Mouse (Mus musculus) liver, embryonic 12.5 days (tissue): ENCODE data around the gene B3gnt4. TPM values are rescaled to one million over a fixed set of nuclear protein-coding genes. Genes with fewer than 3 reads are reported as not detected.

Source experiments
- ATAC-seq: fragments of 200-750 bp; cut with Nextera tagmentation; 2 replicates; pipeline ENCODE4 v1.8.0; 2017; ENCODE audit warnings: moderate number of reproducible peaks, mild to moderate bottlenecking, moderate library complexity
- H3K27ac ChIP-seq: fragments of 300-500 bp; sonication (generic); 2 replicates; pipeline ENCODE4 v1.5.1; 2016; ENCODE audit warnings: mild to moderate bottlenecking
- H3K27me3 ChIP-seq: fragments of 300-500 bp; sonication (generic); replicated peaks from 2 replicates; pipeline ENCODE4 v1.6.1; 2016; ENCODE audit warnings: mild to moderate bottlenecking, moderate library complexity
- H3K36me3 ChIP-seq: fragments of 300-500 bp; sonication (generic); 2 replicates; pipeline ENCODE4 v1.6.1; 2016; ENCODE audit warnings: mild to moderate bottlenecking, moderate library complexity
- H3K4me1 ChIP-seq: fragments of 300-500 bp; sonication (generic); 2 replicates; pipeline ENCODE4 v1.6.1; 2016
- H3K4me2 ChIP-seq: fragments of 300-500 bp; sonication (generic); 2 replicates; pipeline ENCODE4 v1.6.1; 2016; ENCODE audit warnings: mild to moderate bottlenecking, moderate library complexity
- H3K4me3 ChIP-seq: fragments of 300-500 bp; sonication (generic); 2 replicates; pipeline ENCODE4 v1.5.1; 2016; ENCODE audit warnings: mild to moderate bottlenecking, moderate library complexity
- H3K9ac ChIP-seq: fragments of 300-500 bp; sonication (generic); 2 replicates; pipeline ENCODE4 v1.6.1; 2016; ENCODE audit warnings: mild to moderate bottlenecking, moderate library complexity
- H3K9me3 ChIP-seq: fragments of 300-500 bp; sonication (generic); replicated peaks from 2 replicates; pipeline ENCODE4 v1.6.1; 2016; ENCODE audit warnings: mild to moderate bottlenecking, moderate library complexity
- WGBS: fragments of 180-500 bp; shearing (Covaris S2); methylation state at CpG from one replicate; pipeline ENCODE4 v1.1.7; 2016; ENCODE audit not compliant: insufficient replicate concordance; 5-methylcytosine and 5-hydroxymethylcytosine counted together
- microRNA-seq: library from miRNA; unstranded; fragments of <30 nt; microRNA quantifications from one replicate; pipeline ENCODE4, GENCODE M21; 2017
- polyA plus RNA-seq: library from polyadenylated mRNA; unstranded; fragments of >200 nt; fragmentation: Nextera tagmentation; extraction: Ambion mirVana; gene quantifications from 2 replicates; pipeline ENCODE4 v1.2.1, GENCODE M21; 2016

The B3gnt4 gene
- polyA plus RNA-seq, 1 experiment from 2014 or later, result not detected

DNA sequence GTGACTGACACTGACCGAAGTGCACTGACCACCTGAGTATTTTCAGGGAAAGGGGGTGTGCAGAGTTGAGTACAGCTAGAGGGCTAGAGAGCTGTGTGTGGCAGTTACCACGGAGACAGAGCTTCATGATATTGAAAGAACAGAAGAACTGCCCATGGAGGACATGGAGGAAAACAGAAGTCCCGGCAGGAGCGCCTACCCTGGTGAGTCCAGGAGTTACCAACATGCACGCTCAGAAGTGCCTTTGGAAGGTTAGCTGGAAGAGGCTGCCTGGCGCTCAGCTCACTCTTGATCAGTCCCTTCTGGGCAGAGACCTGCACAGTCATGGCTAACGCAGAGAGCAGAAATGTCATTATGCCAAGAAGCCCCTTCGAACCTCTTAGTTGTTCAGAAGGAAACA lies 19.8 kb downstream of the B3gnt4 start:
- no peak overlapping the region for H3K27ac ChIP-seq
- H3K4me1 ChIP-seq, result peaks cover 7% of the 10 kb centered on the region
- H3K4me2 ChIP-seq, result no peak overlapping the region
- 79% methylated on average over 8 of the region's 8 CpGs for WGBS
- H3K4me3 ChIP-seq, result no peak overlapping the region
- H3K9me3 ChIP-seq, result no peaks in the 10 kb centered on the region
- H3K27me3 ChIP-seq, result no peaks in the 10 kb centered on the region
- no peak overlapping the region for H3K9ac ChIP-seq
- ATAC-seq, result no peak
- H3K36me3 ChIP-seq, result peaks cover 70% of the 10 kb centered on the region

GRCm38 (mm10) chr5:123533801-123534200 lies 23.5 kb downstream of the B3gnt4 start:
- Histone ChIP-seq H3K36me3 (peaks cover 85% of the 10 kb centered on the region), H3K9ac (no peak overlapping the region)

DNA sequence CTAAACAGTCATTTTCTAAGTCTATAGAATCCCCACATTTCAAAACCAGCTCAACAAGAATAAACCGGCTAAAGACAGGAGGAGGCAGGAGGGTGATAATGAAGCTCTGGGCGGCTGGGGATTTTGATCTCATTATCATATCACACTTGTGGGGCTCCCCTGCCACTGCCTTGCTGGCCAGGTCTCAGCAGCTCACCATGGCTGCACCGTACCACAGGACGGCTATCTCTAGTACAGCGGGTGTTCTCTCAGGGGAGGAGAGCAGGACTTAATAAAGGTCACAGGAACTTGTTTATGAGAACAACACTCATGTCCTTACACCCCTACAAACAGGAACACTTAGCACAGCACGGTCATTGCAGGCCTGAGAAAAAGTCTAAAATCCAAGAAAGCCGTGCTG lies 45.4 kb downstream of the B3gnt4 start:
- H3K27me3 ChIP-seq, result no peaks in the 10 kb centered on the region
- WGBS, result 59% methylated on average over 7 of the region's 7 CpGs
- peak overlapping the region; percentile 34 for H3K4me2 ChIP-seq

More at GRCm38 (mm10) chr5:123533801-123534200, 23.5 kb downstream of the B3gnt4 start:
- no peak overlapping the region for H3K4me3 ChIP-seq
- H3K27me3 ChIP-seq, result no peaks in the 10 kb centered on the region
- no peaks in the 10 kb centered on the region for H3K4me1 ChIP-seq
- no peaks in the 10 kb centered on the region for H3K9me3 ChIP-seq
- WGBS, result 85% methylated on average over 10 of the region's 10 CpGs
- no peak overlapping the region for H3K4me2 ChIP-seq
- H3K27ac ChIP-seq, result no peak overlapping the region
- ATAC-seq, result no peak

GRCm38 (mm10) chr5:123556451-123556850 lies 46.2 kb downstream of the B3gnt4 start:
- H3K27ac ChIP-seq, result peak overlapping the region; percentile 48; the same call in 1 of the 2 replicates
- peaks cover 67% of the 10 kb centered on the region for H3K36me3 ChIP-seq
- H3K4me1 ChIP-seq, result peaks cover 17% of the 10 kb centered on the region
- no peaks in the 10 kb centered on the region for H3K9me3 ChIP-seq
- H3K9ac ChIP-seq, result no peak overlapping the region
- H3K4me2 ChIP-seq, result no peak overlapping the region
- no peak for ATAC-seq
- no peaks in the 10 kb centered on the region for H3K27me3 ChIP-seq
- H3K4me3 ChIP-seq, result no peak overlapping the region
- WGBS, result 61% methylated on average over 2 of the region's 2 CpGs

More for the DNA sequence above, 45.4 kb downstream of the B3gnt4 start:
- H3K4me1 ChIP-seq, result peaks cover 17% of the 10 kb centered on the region
- H3K27ac ChIP-seq, result peak overlapping the region; percentile 64; the same call in 1 of the 2 replicates
- H3K9ac ChIP-seq, result 0 out of 2 replicates have a peak overlapping the region, but pooled peaks have one; percentile 3
- no peak overlapping the region for H3K4me3 ChIP-seq
- peak; percentile 96 for ATAC-seq
- H3K36me3 ChIP-seq, result peaks cover 60% of the 10 kb centered on the region
- H3K9me3 ChIP-seq, result no peaks in the 10 kb centered on the region

DNA sequence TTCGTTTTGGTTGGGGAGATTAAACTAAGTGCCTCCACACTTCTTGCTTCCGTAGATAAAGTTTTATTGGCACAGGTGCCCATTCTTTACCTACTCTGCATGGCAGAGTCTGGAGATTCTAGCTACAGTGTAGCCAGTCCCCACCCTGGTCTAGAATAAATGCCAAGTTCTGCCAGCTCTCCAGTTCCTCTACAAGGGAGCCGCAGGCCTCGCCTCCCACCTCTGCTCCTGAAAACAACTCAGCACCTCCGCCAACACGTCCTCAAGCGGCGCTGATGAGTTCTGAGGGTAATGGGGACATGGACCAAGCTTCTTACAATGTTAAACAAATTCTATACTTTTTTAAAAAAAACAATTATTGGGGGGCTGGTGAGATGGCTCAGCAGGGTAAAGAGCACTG lies 49.3 kb downstream of the B3gnt4 start:
- Histone ChIP-seq H3K27me3 (no peaks in the 10 kb centered on the region), H3K9me3 (no peaks in the 10 kb centered on the region), H3K9ac (no peak overlapping the region), H3K27ac (no peak overlapping the region), H3K4me3 (no peak overlapping the region), H3K4me2 (no peak overlapping the region), H3K36me3 (peaks cover 91% of the 10 kb centered on the region), H3K4me1 (peaks cover 17% of the 10 kb centered on the region)
- 86% methylated on average over 8 of the region's 8 CpGs for WGBS
- ATAC-seq, result no peak

DNA sequence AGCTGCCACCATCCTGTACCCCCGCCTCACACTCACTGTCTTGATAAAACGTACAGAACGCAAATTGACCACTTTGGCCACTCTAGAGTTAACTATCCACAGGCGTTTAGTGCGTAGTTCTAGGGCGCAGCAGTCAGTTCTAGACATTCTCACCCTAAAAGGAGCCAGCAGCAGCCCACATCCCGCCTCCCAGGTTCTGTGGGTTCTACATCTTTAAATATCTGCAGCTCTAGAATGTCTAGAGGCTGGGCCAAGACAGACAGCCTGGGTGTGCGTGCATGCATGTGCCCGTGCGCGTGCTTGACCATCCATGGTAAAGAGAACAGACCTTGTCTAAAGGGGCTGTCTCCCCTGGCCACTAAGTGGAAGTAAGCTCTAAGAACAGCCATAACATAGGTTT lies 50.9 kb downstream of the B3gnt4 start:
- H3K27me3 ChIP-seq, result no peaks in the 10 kb centered on the region
- no peak overlapping the region for H3K4me2 ChIP-seq
- no peak overlapping the region for H3K27ac ChIP-seq
- H3K36me3 ChIP-seq, result peaks cover 98% of the 10 kb centered on the region
- H3K9ac ChIP-seq, result no peak overlapping the region
- WGBS, result 92% methylated on average over 11 of the region's 11 CpGs
- peaks cover 5% of the 10 kb centered on the region; the same call in 1 of the 2 replicates for H3K4me1 ChIP-seq
- ATAC-seq, result no peak
- no peak overlapping the region for H3K4me3 ChIP-seq
- H3K9me3 ChIP-seq, result no peaks in the 10 kb centered on the region

Small RNA genes lying within 50 kb of the gene (microRNA-seq; reads per million reads assigned to microRNA genes)
- 4.6 reads per million, percentile 7 among the genes with 10 or more reads in this experiment for gene Mir7647

Other genes with a start within 250 kb of the B3gnt4 start
- gene Bcl7a, start 166.6 kb upstream of the B3gnt4 start, polyA plus RNA-seq, result 11.7 and 12.7 TPM in 2 replicates
- 6.7 and 7.0 TPM in 2 replicates for gene Mlxip, start 115.7 kb upstream of the B3gnt4 start, polyA plus RNA-seq
- not detected in 2 replicates for gene Lrrc43, start 21.2 kb upstream of the B3gnt4 start, polyA plus RNA-seq
- not detected in 2 replicates for gene Il31, start 21.0 kb upstream of the B3gnt4 start, polyA plus RNA-seq
- 71.6 and 75.7 TPM in 2 replicates for gene Diablo, start 13.7 kb downstream of the B3gnt4 start, polyA plus RNA-seq
- 0.23 and 0.29 TPM in 2 replicates for gene Gm49027, start 15.0 kb downstream of the B3gnt4 start, polyA plus RNA-seq
- gene Vps33a, start 62.6 kb downstream of the B3gnt4 start, polyA plus RNA-seq, result 22.6 and 24.1 TPM in 2 replicates
- gene Clip1, start 174.2 kb downstream of the B3gnt4 start, polyA plus RNA-seq, result 17.6 and 20.4 TPM in 2 replicates
- gene Zcchc8, start 210.6 kb downstream of the B3gnt4 start, polyA plus RNA-seq, result 49.6 and 51.9 TPM in 2 replicates
- 64.6 and 65.7 TPM in 2 replicates for gene Rsrc2, start 239.0 kb downstream of the B3gnt4 start, polyA plus RNA-seq
- gene Kntc1, start 239.3 kb downstream of the B3gnt4 start, polyA plus RNA-seq, result 39.2 and 39.5 TPM in 2 replicates